Mouse (Mus musculus): Measurements from ENCODE around the gene Gpd1l. TPM values are rescaled to one million over a fixed set of nuclear protein-coding genes. Genes with fewer than 3 reads are reported as not detected.

Gpd1l gene
- polyA plus RNA-seq, 1 experiment from 2014 or later: 18.2 TPM

- Histone ChIP-seq H3K4me2 (replicated peaks) (no peak overlapping the region), H3K4me1 (replicated peaks) (no peaks in the 10 kb centered on the region), H3K4me3 (replicated peaks) (no peak overlapping the region), H3K36me3 (no peaks in the 10 kb centered on the region), H3K27me3 (no peaks in the 10 kb centered on the region), H3K27ac (no peak overlapping the region), H3K9ac (replicated peaks) (no peak overlapping the region), H3K9me3 (no peaks in the 10 kb centered on the region)
- no peak for ATAC-seq
- 24% methylated on average over 8 of the region's 8 CpGs for WGBS
Measured at GRCm38 (mm10) chr9:114885991-114886662, 47.7 kb downstream of the Gpd1l start.

- Histone ChIP-seq H3K9ac (replicated peaks) (no peak overlapping the region), H3K9me3 (no peaks in the 10 kb centered on the region), H3K36me3 (no peaks in the 10 kb centered on the region), H3K4me3 (replicated peaks) (no peak overlapping the region), H3K27ac (no peak overlapping the region), H3K4me1 (replicated peaks) (no peaks in the 10 kb centered on the region), H3K4me2 (replicated peaks) (no peak overlapping the region), H3K27me3 (no peaks in the 10 kb centered on the region)
- WGBS: 85% methylated on average over 4 of the region's 4 CpGs
- ATAC-seq: no peak
Measured at GRCm38 (mm10) chr9:114885564-114885963, 48.2 kb downstream of the Gpd1l start.

- H3K4me1 ChIP-seq (replicated peaks): no peaks in the 10 kb centered on the region
- H3K4me3 ChIP-seq (replicated peaks): no peak overlapping the region
- no peaks in the 10 kb centered on the region for H3K27me3 ChIP-seq
- H3K4me2 ChIP-seq (replicated peaks): no peak overlapping the region
- H3K36me3 ChIP-seq: no peaks in the 10 kb centered on the region
- WGBS: 76% methylated on average over 2 of the region's 2 CpGs
- H3K9me3 ChIP-seq: no peaks in the 10 kb centered on the region
- no peak overlapping the region for H3K27ac ChIP-seq
- H3K9ac ChIP-seq (replicated peaks): no peak overlapping the region
- no peak for ATAC-seq
Measured at GRCm38 (mm10) chr9:114881977-114882376, 51.8 kb downstream of the Gpd1l start.

- Histone ChIP-seq H3K4me2 (replicated peaks) (no peak overlapping the region), H3K9ac (replicated peaks) (no peak overlapping the region), H3K27ac (no peak overlapping the region), H3K36me3 (no peaks in the 10 kb centered on the region), H3K4me3 (replicated peaks) (no peak overlapping the region), H3K4me1 (replicated peaks) (no peaks in the 10 kb centered on the region), H3K9me3 (no peaks in the 10 kb centered on the region), H3K27me3 (no peaks in the 10 kb centered on the region)
- no peak for ATAC-seq
- WGBS: 75% methylated on average over 11 of the region's 11 CpGs
Measured at GRCm38 (mm10) chr9:114855327-114855726, 78.5 kb downstream of the Gpd1l start.

GRCm38 (mm10) chr9:114854686-114855085 is 79.1 kb downstream of the Gpd1l start:
- H3K9ac ChIP-seq (replicated peaks): no peak overlapping the region
- no peaks in the 10 kb centered on the region for H3K36me3 ChIP-seq
- no peaks in the 10 kb centered on the region for H3K9me3 ChIP-seq
- ATAC-seq: no peak
- 74% methylated on average over 9 of the region's 9 CpGs for WGBS
- H3K4me1 ChIP-seq (replicated peaks): no peaks in the 10 kb centered on the region
- no peaks in the 10 kb centered on the region for H3K27me3 ChIP-seq
- no peak overlapping the region for H3K4me2 ChIP-seq (replicated peaks)
- no peak overlapping the region for H3K27ac ChIP-seq
- H3K4me3 ChIP-seq (replicated peaks): no peak overlapping the region

- WGBS: 89% methylated on average over 15 of the region's 15 CpGs
- Histone ChIP-seq H3K4me3 (replicated peaks) (no peak overlapping the region), H3K9ac (replicated peaks) (no peak overlapping the region), H3K27ac (no peak overlapping the region), H3K4me1 (replicated peaks) (no peaks in the 10 kb centered on the region), H3K4me2 (replicated peaks) (no peak overlapping the region), H3K27me3 (no peaks in the 10 kb centered on the region), H3K9me3 (no peaks in the 10 kb centered on the region), H3K36me3 (no peaks in the 10 kb centered on the region)
- ATAC-seq: no peak
Measured at GRCm38 (mm10) chr9:114853336-114853735, 80.5 kb downstream of the Gpd1l start.

- no peaks in the 10 kb centered on the region for H3K9me3 ChIP-seq
- H3K36me3 ChIP-seq: no peaks in the 10 kb centered on the region
- H3K4me3 ChIP-seq (replicated peaks): no peak overlapping the region
- no peak for ATAC-seq
- no peaks in the 10 kb centered on the region for H3K27me3 ChIP-seq
- no peak overlapping the region for H3K9ac ChIP-seq (replicated peaks)
- H3K4me1 ChIP-seq (replicated peaks): no peaks in the 10 kb centered on the region
- WGBS: 84% methylated on average over 8 of the region's 8 CpGs
- H3K27ac ChIP-seq: no peak overlapping the region
- H3K4me2 ChIP-seq (replicated peaks): no peak overlapping the region
Measured at GRCm38 (mm10) chr9:114851419-114852190, 82.2 kb downstream of the Gpd1l start.

Other genes with a start within 250 kb of the Gpd1l start
- gene Dync1li1, start 245.2 kb downstream of the Gpd1l start, polyA plus RNA-seq (2015; fragmentation: Nextera tagmentation; extraction: Ambion mirVana): 149 and 150 TPM in 2 replicates
- gene Cmtm6, start 202.9 kb downstream of the Gpd1l start, polyA plus RNA-seq (2015; fragmentation: Nextera tagmentation; extraction: Ambion mirVana): 19.0 TPM in 2 replicates
- gene Cmtm7, start 152.1 kb downstream of the Gpd1l start, polyA plus RNA-seq (2015; fragmentation: Nextera tagmentation; extraction: Ambion mirVana): 19.5 and 21.1 TPM in 2 replicates
- 7.7 and 9.1 TPM in 2 replicates for gene Cmtm8, start 89.8 kb downstream of the Gpd1l start, polyA plus RNA-seq (2015; fragmentation: Nextera tagmentation; extraction: Ambion mirVana)
- 1.6 and 1.9 TPM in 2 replicates for gene Osbpl10, start 44.6 kb upstream of the Gpd1l start, polyA plus RNA-seq (2015; fragmentation: Nextera tagmentation; extraction: Ambion mirVana)
- gene Rps27rt, start 48.8 kb upstream of the Gpd1l start, polyA plus RNA-seq (2015; fragmentation: Nextera tagmentation; extraction: Ambion mirVana): 257 and 322 TPM in 2 replicates